Mouse (Mus musculus) MEL (cell line): ENCODE measurements around the gene Pkdcc. TPM values are rescaled to one million over a fixed set of nuclear protein-coding genes. Genes with fewer than 3 reads are reported as not detected.

Experiments
- DNase-seq: peaks from one replicate; pipeline ENCODE4 v3.0.0; 2011; ENCODE audit warnings: low read depth, low spot score
- H3K27ac ChIP-seq: 2 replicates; pipeline ENCODE4 v1.5.1; 2012; ENCODE audit warnings: low read depth, mild to moderate bottlenecking, control low read depth, low read length, moderate library complexity; ENCODE audit not compliant: control insufficient read depth
- H3K27me3 ChIP-seq, 2 experiments: fragments of 150-350 bp in 1 of 2; sonication (generic) in 1 of 2; 2 replicates each; pipeline ENCODE4 v1.6.1; 2012; ENCODE audit warnings: low read length in 2 of 2, mild to moderate bottlenecking in 2 of 2, improper control_type of control experiment in 1 of 2, moderate library complexity in 1 of 2; ENCODE audit not compliant: insufficient read depth in 2 of 2, control insufficient read depth in 1 of 2
- H3K36me3 ChIP-seq, 2 experiments: 2 replicates each; pipeline ENCODE4 v1.6.1; 2012 to 2014; ENCODE audit warnings: low read length in 2 of 2, improper control_type of control experiment in 1 of 2, inconsistent platforms in 1 of 2, mild to moderate bottlenecking in 1 of 2; ENCODE audit not compliant: insufficient read depth in 2 of 2, control insufficient read depth in 1 of 2
- H3K4me1 ChIP-seq, 2 experiments: fragments of 150-350 bp in 1 of 2; sonication (generic) in 1 of 2; 2 replicates each; pipeline ENCODE4 v1.6.1; 2012; ENCODE audit warnings: low read length in 2 of 2, improper control_type of control experiment in 1 of 2, mild to moderate bottlenecking in 1 of 2; ENCODE audit not compliant: insufficient read depth in 2 of 2, control insufficient read depth in 1 of 2
- H3K4me3 ChIP-seq, 2 experiments: fragments of 150-350 bp in 1 of 2; sonication (generic) in 1 of 2; 2 replicates each; pipeline ENCODE4 v1.5.1; 2012; ENCODE audit warnings: low read depth in 2 of 2, low read length in 2 of 2, mild to moderate bottlenecking in 2 of 2, moderate library complexity in 2 of 2, control low read depth in 1 of 2, improper control_type of control experiment in 1 of 2; ENCODE audit not compliant: control insufficient read depth in 1 of 2, insufficient read depth in 1 of 2
- H3K79me2 ChIP-seq: 2 replicates; pipeline ENCODE4 v1.6.1; 2012; ENCODE audit warnings: mild to moderate bottlenecking, low read length, moderate library complexity; ENCODE audit not compliant: control insufficient read depth, poor library complexity, insufficient read depth
- H3K9ac ChIP-seq: 2 replicates; pipeline ENCODE4 v1.6.1; 2012; ENCODE audit warnings: low read depth, mild to moderate bottlenecking, control low read depth, low read length, moderate library complexity; ENCODE audit not compliant: control insufficient read depth, poor library complexity, severe bottlenecking
- H3K9me3 ChIP-seq: fragments of 150-350 bp; sonication (generic); replicated peaks from 2 replicates; pipeline ENCODE4 v1.6.1; 2012; ENCODE audit warnings: mild to moderate bottlenecking, low read length, improper control_type of control experiment, moderate library complexity; ENCODE audit not compliant: insufficient read depth
- BHLHE40 ChIP-seq: IDR thresholded peaks from 2 replicates; pipeline ENCODE4 v1.6.1; 2012; ENCODE audit warnings: low read depth, mild to moderate bottlenecking, inconsistent platforms, low read length, improper control_type of control experiment, borderline replicate concordance
- CHD1 ChIP-seq: IDR thresholded peaks from 2 replicates; pipeline ENCODE4 v1.6.1; 2012; ENCODE audit warnings: low read depth, mild to moderate bottlenecking, inconsistent platforms, low read length, improper control_type of control experiment
- ELF1 ChIP-seq: IDR thresholded peaks from 2 replicates; pipeline ENCODE4 v1.6.1; 2014; ENCODE audit warnings: low read depth, mild to moderate bottlenecking, inconsistent platforms, low read length, improper control_type of control experiment, moderate library complexity
- GATA1 ChIP-seq: IDR thresholded peaks from 2 replicates; pipeline ENCODE4 v1.6.1; 2011; ENCODE audit warnings: low read depth, low read length, improper control_type of control experiment
- HCFC1 ChIP-seq: IDR thresholded peaks from 2 replicates; pipeline ENCODE4 v1.6.1; 2012; ENCODE audit warnings: low read depth, mild to moderate bottlenecking, inconsistent platforms, low read length, improper control_type of control experiment, moderate library complexity
- JUND ChIP-seq: IDR thresholded peaks from 2 replicates; pipeline ENCODE4 v1.6.1; 2011; ENCODE audit warnings: low read depth, mild to moderate bottlenecking, improper control_type of control experiment, low read length
- KAT2A ChIP-seq: conservative IDR thresholded peaks from 2 replicates; pipeline ENCODE4 v1.6.1; 2012; ENCODE audit warnings: low read depth, low read length, improper control_type of control experiment, inconsistent platforms
- MAFK ChIP-seq: IDR thresholded peaks from 2 replicates; pipeline ENCODE4 v1.6.1; 2011; ENCODE audit warnings: low read depth, mild to moderate bottlenecking, low read length, improper control_type of control experiment, borderline replicate concordance
- MAX ChIP-seq: IDR thresholded peaks from 2 replicates; pipeline ENCODE4 v1.6.1; 2011; ENCODE audit warnings: low read length, improper control_type of control experiment
- MAZ ChIP-seq: IDR thresholded peaks from 2 replicates; pipeline ENCODE4 v1.6.1; 2012; ENCODE audit warnings: low read depth, mild to moderate bottlenecking, inconsistent platforms, low read length, improper control_type of control experiment
- MEF2A ChIP-seq: IDR thresholded peaks from 2 replicates; pipeline ENCODE4 v1.6.1; 2014; ENCODE audit warnings: low read depth, mild to moderate bottlenecking, inconsistent platforms, low read length, improper control_type of control experiment; ENCODE audit not compliant: poor library complexity, insufficient replicate concordance, severe bottlenecking; ENCODE audit errors: extremely low read depth
- MYC ChIP-seq: IDR thresholded peaks from 2 replicates; pipeline ENCODE4 v1.6.1; 2011; ENCODE audit warnings: low read depth, mild to moderate bottlenecking, low read length, improper control_type of control experiment, moderate library complexity
- POLR2AphosphoS2 ChIP-seq: IDR thresholded peaks from 2 replicates; pipeline ENCODE4 v1.6.1; 2011; ENCODE audit warnings: low read length, improper control_type of control experiment
- POLR2AphosphoS5 ChIP-seq: IDR thresholded peaks from 2 replicates; pipeline ENCODE4 v1.6.1; 2012; ENCODE audit warnings: low read depth, borderline replicate concordance, mild to moderate bottlenecking, inconsistent platforms, low read length, moderate library complexity, mixed read lengths
- TCF12 ChIP-seq: IDR thresholded peaks from 2 replicates; pipeline ENCODE4 v1.6.1; 2014; ENCODE audit warnings: low read depth, mild to moderate bottlenecking, inconsistent platforms, low read length, improper control_type of control experiment, moderate library complexity
- USF1 ChIP-seq: IDR thresholded peaks from 2 replicates; pipeline ENCODE4 v1.6.1; 2014; ENCODE audit warnings: low read depth, mild to moderate bottlenecking, inconsistent platforms, low read length, improper control_type of control experiment, moderate library complexity
- ZC3H11A ChIP-seq: IDR thresholded peaks from 2 replicates; pipeline ENCODE4 v1.6.1; 2012; ENCODE audit warnings: low read depth, mild to moderate bottlenecking, inconsistent platforms, low read length, improper control_type of control experiment
- ZKSCAN1 ChIP-seq: IDR thresholded peaks from 2 replicates; pipeline ENCODE4 v1.6.1; 2012; ENCODE audit warnings: low read depth, mild to moderate bottlenecking, inconsistent platforms, low read length, improper control_type of control experiment, moderate library complexity
- polyA plus RNA-seq, 2 experiments: library from polyadenylated mRNA; stranded (reverse) in 1 of 2; unstranded in 1 of 2; fragments of >175 nt in 1 of 2; fragments of >200 nt in 1 of 2; gene quantifications; 2 replicates each; pipeline versions ENCODE4 v1.2.1 to v1.2.4; 2012; ENCODE audit warnings: low replicate concordance in 2 of 2, low read depth in 1 of 2; ENCODE audit not compliant: insufficient read length in 2 of 2, insufficient read depth in 1 of 2, missing spikeins in 1 of 2
- total RNA-seq: library from RNA; depleted of rRNA; stranded (reverse); fragments of 300-350 nt; gene quantifications from 2 replicates; pipeline ENCODE4 v1.2.3, GENCODE M21; 2012

Pkdcc gene
- total and polyA plus RNA-seq, 3 experiments = not detected

- no peaks in the 10 kb centered on the region for H3K4me1 ChIP-seq
- H3K79me2 ChIP-seq = no peaks in the 10 kb centered on the region
- no peaks in the 10 kb centered on the region for H3K36me3 ChIP-seq
- no peak overlapping the region for H3K9ac ChIP-seq
- H3K4me3 ChIP-seq = no peak overlapping the region
- no peak overlapping the region for H3K27ac ChIP-seq
- TF ChIP-seq MEF2A = no peak
- TF ChIP-seq POLR2AphosphoS2 = no peak
- no peak for TF ChIP-seq MAZ
- no peak for TF ChIP-seq KAT2A
- no peak for TF ChIP-seq CHD1
- no peak for TF ChIP-seq ELF1
- TF ChIP-seq MYC = no peak
- TF ChIP-seq USF1 = no peak
- no peak for TF ChIP-seq TCF12
- no peak for TF ChIP-seq POLR2AphosphoS5
- TF ChIP-seq, all 39 proteins: peak for 0
- DNase-seq = no peak
- Histone ChIP-seq H3K27me3 (no peaks in the 10 kb centered on the region; a peak in 1 of 4 replicates), H3K9me3 (no peaks in the 10 kb centered on the region)
Observed at GRCm38 (mm10) chr17:83238123-83239058, 23.3 kb downstream of the Pkdcc start.

- DNase-seq = no peak
- no peaks in the 10 kb centered on the region for H3K9me3 ChIP-seq
- H3K36me3 ChIP-seq = no peaks in the 10 kb centered on the region
- no peak for TF ChIP-seq MAFK
- H3K27me3 ChIP-seq = peaks cover 0 to 1% of the 10 kb centered on the region in 2 experiments; a peak in 2 of 4 replicates
- no peak overlapping the region for H3K9ac ChIP-seq
- H3K4me3 ChIP-seq = no peak overlapping the region
- H3K27ac ChIP-seq = no peak overlapping the region
- no peaks in the 10 kb centered on the region for H3K79me2 ChIP-seq
- no peaks in the 10 kb centered on the region for H3K4me1 ChIP-seq
Observed at GRCm38 (mm10) chr17:83244502-83244901, 29.4 kb downstream of the Pkdcc start.

- TF ChIP-seq USF1 (no peak), BHLHE40 (no peak), GATA1 (no peak), ZKSCAN1 (no peak), POLR2AphosphoS5 (no peak), ZC3H11A (no peak), POLR2AphosphoS2 (no peak), HCFC1 (no peak), MYC (no peak), MAX (no peak), JUND (no peak), ELF1 (no peak)
- no peaks in the 10 kb centered on the region for H3K79me2 ChIP-seq
- no peak overlapping the region for H3K9ac ChIP-seq
- H3K27ac ChIP-seq = no peak overlapping the region
- no peak for DNase-seq
- H3K27me3 ChIP-seq = peaks cover 0 to 1% of the 10 kb centered on the region in 2 experiments; a peak in 2 of 4 replicates
- H3K9me3 ChIP-seq = no peaks in the 10 kb centered on the region
- H3K36me3 ChIP-seq = no peaks in the 10 kb centered on the region
- H3K4me3 ChIP-seq = no peak overlapping the region
- no peaks in the 10 kb centered on the region for H3K4me1 ChIP-seq
Observed at GRCm38 (mm10) chr17:83245460-83245859, 30.4 kb downstream of the Pkdcc start.
